Mouse (Mus musculus) forebrain, postnatal 0 days (tissue): Measurements from ENCODE around the gene Lingo4. TPM values are rescaled to one million over a fixed set of nuclear protein-coding genes. Genes with fewer than 3 reads are reported as not detected.

Source experiments
- ATAC-seq: fragments of 200-750 bp; cut with Nextera tagmentation; 2 replicates; pipeline ENCODE4 v1.8.0; 2017; ENCODE audit warnings: mild to moderate bottlenecking, moderate library complexity
- DNase-seq: peaks from one replicate; pipeline ENCODE4 v3.0.0-alpha.2; 2015
- H3K27ac ChIP-seq: fragments of 300-500 bp; sonication (generic); 2 replicates; pipeline ENCODE4 v1.5.1; 2014; ENCODE audit warnings: low read depth, mild to moderate bottlenecking, antibody characterized with exemption, low read length, moderate library complexity, mixed read lengths
- H3K27me3 ChIP-seq: fragments of 300-500 bp; sonication (generic); 2 replicates; pipeline ENCODE4 v1.6.1; 2014; ENCODE audit warnings: mild to moderate bottlenecking, low read length, mixed read lengths; ENCODE audit not compliant: insufficient read depth
- H3K36me3 ChIP-seq: fragments of 300-500 bp; sonication (generic); 2 replicates; pipeline ENCODE4 v1.6.1; 2014; ENCODE audit warnings: mild to moderate bottlenecking, moderate library complexity; ENCODE audit not compliant: insufficient read depth
- H3K4me1 ChIP-seq: fragments of 300-500 bp; sonication (generic); 2 replicates; pipeline ENCODE4 v1.6.1; 2014; ENCODE audit warnings: antibody characterized with exemption; ENCODE audit not compliant: insufficient read depth
- H3K4me2 ChIP-seq: fragments of 300-500 bp; sonication (generic); 2 replicates; pipeline ENCODE4 v1.6.1; 2014; ENCODE audit warnings: low read depth, mild to moderate bottlenecking, moderate library complexity
- H3K4me3 ChIP-seq: fragments of 300-500 bp; sonication (generic); 2 replicates; pipeline ENCODE4 v1.5.1; 2014; ENCODE audit warnings: low read depth, low read length, mixed read lengths
- H3K9ac ChIP-seq: fragments of 300-500 bp; sonication (generic); 2 replicates; pipeline ENCODE4 v1.6.1; 2014; ENCODE audit warnings: mild to moderate bottlenecking
- H3K9me3 ChIP-seq: fragments of 300-500 bp; sonication (generic); 2 replicates; pipeline ENCODE4 v1.6.1; 2016; ENCODE audit warnings: low read length
- CTCF ChIP-seq: sonication (generic); IDR thresholded peaks from 2 replicates; pipeline ENCODE4 v1.5.1; 2016; ENCODE audit warnings: antibody characterized with exemption, control low read depth, low read depth
- WGBS: fragments of 180-500 bp; shearing (Covaris S2); extraction: QIAGEN DNeasy Blood & Tissue Kit; methylation state at CpG from one replicate; pipeline ENCODE4 v1.1.7; 2014; 5-methylcytosine and 5-hydroxymethylcytosine counted together
- polyA plus RNA-seq: library from polyadenylated mRNA; unstranded; fragments of >200 nt; fragmentation: Nextera tagmentation; extraction: Ambion mirVana; gene quantifications from 2 replicates; pipeline ENCODE4 v1.2.1, GENCODE M21; 2015
- total RNA-seq: library from RNA; depleted of rRNA; stranded (reverse); fragments of >200 nt; gene quantifications from 2 replicates; pipeline ENCODE4 v1.2.3, GENCODE M21; 2014

The Lingo4 gene
- total and polyA plus RNA-seq, 2 experiments from 2014 or later = 1.0 to 1.2 TPM

DNA sequence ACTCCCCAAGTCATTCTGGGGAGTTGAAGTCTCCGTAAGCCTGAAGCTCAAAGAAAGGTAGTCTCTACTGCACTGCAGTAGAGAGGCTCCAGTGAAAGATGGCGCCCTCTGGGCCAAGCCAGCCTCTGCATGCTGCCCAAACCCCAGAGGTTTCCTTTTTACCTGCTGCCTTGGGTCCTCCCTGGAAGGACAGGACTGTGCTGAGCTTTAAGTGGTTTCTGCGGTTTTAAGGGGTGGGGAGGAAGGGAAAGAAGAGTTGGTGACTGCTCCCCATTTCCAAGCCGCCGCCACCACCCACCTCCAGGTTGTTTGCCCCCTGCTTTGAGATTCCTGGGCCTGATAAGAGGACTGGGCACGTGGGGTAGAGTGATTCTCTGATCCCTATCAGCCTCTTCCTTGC, 29.7 kb upstream of the Lingo4 start:
- Histone ChIP-seq H3K27me3 (no peaks in the 10 kb centered on the region), H3K4me2 (no peak overlapping the region), H3K36me3 (no peaks in the 10 kb centered on the region), H3K9me3 (no peaks in the 10 kb centered on the region), H3K27ac (no peak overlapping the region), H3K4me3 (no peak overlapping the region), H3K9ac (no peak overlapping the region), H3K4me1 (0 out of 2 replicates have a peak, but pooled peaks cover 4% of the 10 kb centered on the region)
- no peak for TF ChIP-seq CTCF
- DNase-seq (no peak), ATAC-seq (no peak)
- WGBS = 75% methylated on average over 6 of the region's 6 CpGs

DNA sequence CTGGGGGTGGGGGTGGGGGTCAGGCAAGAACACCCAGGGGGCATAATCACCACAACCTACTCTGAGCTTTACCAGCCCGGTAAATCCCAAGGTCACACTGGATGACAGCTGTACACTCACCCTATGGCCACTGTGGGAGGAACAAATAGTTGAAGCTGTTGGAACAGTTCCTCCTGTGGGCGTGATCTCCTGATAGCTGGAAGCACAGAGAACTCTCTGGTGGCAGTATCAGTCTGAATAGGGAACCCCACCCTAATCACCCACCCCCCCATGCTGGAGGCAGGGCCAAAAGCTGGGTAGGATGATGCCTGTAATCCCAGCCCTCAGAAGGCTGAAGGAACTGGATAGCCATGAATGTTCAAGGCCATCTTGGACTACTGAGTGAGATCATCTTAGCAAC, 28.6 kb upstream of the Lingo4 start:
- ATAC-seq (no peak), DNase-seq (no peak)
- H3K4me3 ChIP-seq = no peak overlapping the region
- 0 out of 2 replicates have a peak, but pooled peaks cover 4% of the 10 kb centered on the region for H3K4me1 ChIP-seq
- H3K27me3 ChIP-seq = no peaks in the 10 kb centered on the region
- no peak overlapping the region for H3K27ac ChIP-seq
- no peaks in the 10 kb centered on the region for H3K36me3 ChIP-seq
- H3K4me2 ChIP-seq = no peak overlapping the region
- no peak overlapping the region for H3K9ac ChIP-seq
- TF ChIP-seq CTCF = no peak
- 62% methylated on average over 2 of the region's 2 CpGs for WGBS
- no peaks in the 10 kb centered on the region for H3K9me3 ChIP-seq

DNA sequence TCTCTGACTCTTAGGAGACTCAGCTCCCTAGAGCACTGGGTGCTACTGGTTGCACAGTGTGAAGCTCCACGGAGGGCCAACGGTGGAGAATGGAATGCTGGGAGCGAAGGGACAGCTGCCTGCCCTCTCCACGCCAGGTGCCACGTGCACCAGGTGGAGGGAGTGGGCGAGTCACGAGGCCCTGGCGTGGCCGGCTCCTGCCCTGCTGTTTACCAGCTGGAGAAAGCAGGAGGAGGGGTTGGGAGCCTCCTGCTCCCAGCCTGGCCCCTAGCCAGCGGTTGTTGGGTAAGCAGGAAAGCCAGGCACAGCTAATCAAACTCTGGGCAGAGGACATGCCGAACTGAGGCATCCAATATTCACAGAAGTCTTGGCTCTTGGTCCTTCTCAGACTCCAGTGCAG, 26.7 kb upstream of the Lingo4 start:
- H3K9ac ChIP-seq = no peak overlapping the region
- H3K9me3 ChIP-seq = no peaks in the 10 kb centered on the region
- peak overlapping the region; percentile 35 for H3K4me2 ChIP-seq
- H3K4me1 ChIP-seq = 0 out of 2 replicates have a peak, but pooled peaks cover 4% of the 10 kb centered on the region
- no peak overlapping the region for H3K27ac ChIP-seq
- WGBS = 2% methylated on average over 11 of the region's 11 CpGs
- H3K27me3 ChIP-seq = no peaks in the 10 kb centered on the region
- DNase-seq (peak; percentile 55), ATAC-seq (peak; percentile 62)
- no peaks in the 10 kb centered on the region for H3K36me3 ChIP-seq
- H3K4me3 ChIP-seq = no peak overlapping the region; the same call in 1 of the 2 replicates
- no peak for TF ChIP-seq CTCF

DNA sequence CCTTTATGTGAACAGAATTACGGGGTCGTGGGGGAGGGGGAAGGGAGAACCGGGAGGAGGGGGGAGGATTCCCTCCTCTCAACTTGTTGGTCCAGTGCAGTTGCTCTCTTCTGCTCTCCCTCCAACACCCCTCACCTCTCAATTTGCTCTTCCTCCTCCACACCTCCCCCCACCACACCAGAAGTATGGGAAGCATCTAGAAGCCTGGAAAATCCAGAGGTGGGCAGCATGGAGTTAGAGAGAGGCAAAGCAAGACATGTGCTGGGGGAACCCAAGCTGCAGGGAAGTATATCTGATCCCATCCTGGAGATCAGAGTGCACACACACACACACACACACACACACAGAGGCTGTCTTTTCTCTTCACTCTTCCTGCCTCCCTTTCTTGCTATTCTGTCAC, 26.3 kb upstream of the Lingo4 start:
- no peak for TF ChIP-seq CTCF
- Histone ChIP-seq H3K27me3 (no peaks in the 10 kb centered on the region), H3K36me3 (no peaks in the 10 kb centered on the region), H3K4me3 (no peak overlapping the region), H3K9me3 (no peaks in the 10 kb centered on the region), H3K9ac (no peak overlapping the region), H3K27ac (no peak overlapping the region), H3K4me1 (0 out of 2 replicates have a peak, but pooled peaks cover 4% of the 10 kb centered on the region), H3K4me2 (peak overlapping the region; percentile 35)
- no peak for ATAC-seq
- WGBS = 0% methylated on average over 3 of the region's 3 CpGs
- no peak for DNase-seq

DNA sequence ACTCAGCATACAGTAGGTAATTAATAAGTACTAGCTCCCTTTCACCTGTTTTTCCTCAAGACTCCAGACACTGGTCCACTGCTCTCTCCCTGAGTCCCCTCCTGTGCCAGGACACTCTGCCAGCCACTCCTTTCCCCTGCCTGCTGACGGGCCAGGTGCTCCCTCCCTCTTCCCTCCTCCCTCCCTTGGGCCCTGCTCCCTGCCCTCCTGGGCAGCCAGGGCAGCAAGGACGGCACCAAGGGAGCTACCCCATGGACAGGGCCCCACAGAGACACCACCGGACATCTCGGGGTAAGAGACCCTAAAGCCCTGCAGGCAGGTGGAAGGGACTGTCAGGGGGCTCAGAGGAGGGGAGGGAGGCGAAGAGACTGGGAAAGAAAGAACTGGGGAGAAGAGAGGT, 25.7 kb upstream of the Lingo4 start, which contains the start of gene Rorc:
Gene Rorc, plus strand, starts transcription at position 154 of the 400 bp plus-strand sequence.
- H3K27ac ChIP-seq = no peak within 1 kb of the TSS

DNA sequence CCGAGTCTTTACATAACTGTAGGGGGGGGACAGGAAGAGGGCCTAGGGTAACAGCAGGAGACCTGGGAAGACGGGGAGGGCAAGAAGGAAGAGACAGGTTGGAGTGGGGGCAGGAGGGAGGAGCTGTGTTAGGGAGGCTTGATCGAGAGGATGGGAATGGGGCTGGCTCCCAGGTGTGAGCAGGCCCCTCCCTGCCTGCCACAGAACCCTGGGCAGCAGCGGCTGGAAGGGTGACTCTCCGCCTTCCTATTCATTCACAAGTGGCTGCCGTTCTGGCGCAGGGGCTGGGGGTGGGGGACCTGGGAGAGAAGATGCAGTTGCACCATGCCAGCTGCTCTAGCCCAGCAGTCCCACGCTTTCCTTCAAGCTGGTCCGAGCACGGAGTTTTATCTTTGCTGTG, 25.2 kb upstream of the Lingo4 start:
- 5% methylated on average over 10 of the region's 10 CpGs for WGBS

More for the DNA sequence above, 25.7 kb upstream of the Lingo4 start, which contains the start of gene Rorc:
- H3K27me3 ChIP-seq = no peaks in the 10 kb centered on the region
- DNase-seq (no peak), ATAC-seq (no peak; the same call in 1 of the 2 replicates)
- 0 out of 2 replicates have a peak, but pooled peaks cover 4% of the 10 kb centered on the region for H3K4me1 ChIP-seq
- no peaks in the 10 kb centered on the region for H3K9me3 ChIP-seq
- no peak within 1 kb of the TSS; the same call in 1 of the 2 replicates for H3K4me3 ChIP-seq
- no peak within 1 kb of the TSS for H3K9ac ChIP-seq
- 19% methylated on average over 5 of the region's 5 CpGs for WGBS
- H3K4me2 ChIP-seq = peak within 1 kb of the TSS; percentile 35
- TF ChIP-seq CTCF = no peak
- no peaks in the 10 kb centered on the region for H3K36me3 ChIP-seq

DNA sequence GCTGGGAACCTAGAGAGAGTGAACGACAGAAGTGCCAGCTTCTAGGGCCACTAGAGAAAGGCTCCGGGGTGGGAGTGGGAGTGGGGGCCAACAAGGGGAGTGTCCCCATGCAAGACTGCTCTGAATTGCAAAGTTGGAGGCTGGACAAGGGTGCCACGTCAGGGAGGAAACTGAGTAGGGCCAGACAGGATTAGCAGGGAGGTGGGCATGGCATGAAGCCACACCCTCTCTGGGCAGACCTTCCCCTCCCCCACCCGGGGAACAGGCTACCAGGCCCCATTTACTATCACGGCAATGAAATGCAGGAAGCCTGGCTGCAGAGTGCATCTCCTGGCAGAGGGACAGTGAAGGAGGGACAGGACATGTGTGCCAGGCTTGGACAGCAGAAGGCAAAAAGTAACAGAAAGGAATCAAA, 24.7 kb upstream of the Lingo4 start:
- DNase-seq (no peak), ATAC-seq (peak; percentile 41)
- 3% methylated on average over 5 of the region's 5 CpGs for WGBS
- TF ChIP-seq CTCF = no peak
- Histone ChIP-seq H3K36me3 (no peaks in the 10 kb centered on the region), H3K9me3 (no peaks in the 10 kb centered on the region), H3K4me1 (0 out of 2 replicates have a peak, but pooled peaks cover 4% of the 10 kb centered on the region), H3K4me3 (no peak overlapping the region), H3K4me2 (peak overlapping the region; percentile 7; the same call in 1 of the 2 replicates), H3K9ac (no peak overlapping the region), H3K27ac (no peak overlapping the region), H3K27me3 (no peaks in the 10 kb centered on the region)

More for the DNA sequence above, 25.2 kb upstream of the Lingo4 start:
- Histone ChIP-seq H3K9ac (no peak overlapping the region), H3K36me3 (no peaks in the 10 kb centered on the region), H3K27me3 (no peaks in the 10 kb centered on the region), H3K4me2 (peak overlapping the region; percentile 7; the same call in 1 of the 2 replicates), H3K27ac (no peak overlapping the region), H3K4me1 (0 out of 2 replicates have a peak, but pooled peaks cover 4% of the 10 kb centered on the region), H3K9me3 (no peaks in the 10 kb centered on the region), H3K4me3 (no peak overlapping the region)
- TF ChIP-seq CTCF = no peak
- DNase-seq = no peak
- peak; percentile 13; the same call in 1 of the 2 replicates for ATAC-seq
